Mouse (Mus musculus) kidney, embryonic 16.5 days (tissue): ENCODE data around the gene Ifitm3. TPM values are rescaled to one million over a fixed set of nuclear protein-coding genes. Genes with fewer than 3 reads are reported as not detected.
"Not testable (repeated sequence)": the region's sequence is repeated elsewhere in the genome, so short reads cannot be mapped to it uniquely, and the experiment has no call there.

Source experiments
- ATAC-seq: fragments of 200-750 bp; cut with Nextera tagmentation; 2 replicates; pipeline ENCODE4 v1.8.0; 2017; ENCODE audit warnings: moderate TSS enrichment; ENCODE audit not compliant: low FRiP score, low TSS enrichment
- H3K27ac ChIP-seq: fragments of 300-500 bp; sonication (generic); 2 replicates; pipeline ENCODE4 v1.5.1; 2014; ENCODE audit warnings: low read length
- H3K27me3 ChIP-seq: fragments of 300-500 bp; sonication (generic); 2 replicates; pipeline ENCODE4 v1.6.1; 2014; ENCODE audit warnings: low read length, control low read depth, mixed read lengths; ENCODE audit not compliant: insufficient read depth
- H3K36me3 ChIP-seq: fragments of 300-500 bp; sonication (generic); 2 replicates; pipeline ENCODE4 v1.6.1; 2014; ENCODE audit warnings: low read length, control low read depth, mixed read lengths; ENCODE audit not compliant: insufficient read depth
- H3K4me1 ChIP-seq: fragments of 300-500 bp; sonication (generic); 2 replicates; pipeline ENCODE4 v1.6.1; 2014; ENCODE audit warnings: low read length, control low read depth, mixed read lengths; ENCODE audit not compliant: insufficient read depth
- H3K4me2 ChIP-seq: fragments of 300-500 bp; sonication (generic); replicated peaks from 2 replicates; pipeline ENCODE4 v1.6.1; 2014; ENCODE audit warnings: low read depth, low read length
- H3K4me3 ChIP-seq: fragments of 300-500 bp; sonication (generic); 2 replicates; pipeline ENCODE4 v1.5.1; 2014; ENCODE audit warnings: mild to moderate bottlenecking, low read length
- H3K9ac ChIP-seq: fragments of 300-500 bp; sonication (generic); replicated peaks from 2 replicates; pipeline ENCODE4 v1.6.1; 2014; ENCODE audit warnings: low read length
- H3K9me3 ChIP-seq: fragments of 300-500 bp; sonication (generic); 2 replicates; pipeline ENCODE4 v1.6.1; 2016; ENCODE audit warnings: low read length, control low read depth
- WGBS: fragments of 180-500 bp; shearing (Covaris S2); extraction: QIAGEN DNeasy Blood & Tissue Kit; methylation state at CpG from one replicate; pipeline ENCODE4 v1.1.7; 2014; 5-methylcytosine and 5-hydroxymethylcytosine counted together
- polyA plus RNA-seq: library from polyadenylated mRNA; unstranded; fragments of >200 nt; fragmentation: Nextera tagmentation; extraction: Ambion mirVana; gene quantifications from 2 replicates; pipeline ENCODE4 v1.2.1, GENCODE M21; 2015

Gene Ifitm3
- polyA plus RNA-seq, 1 experiment from 2014 or later, result 234 TPM

DNA sequence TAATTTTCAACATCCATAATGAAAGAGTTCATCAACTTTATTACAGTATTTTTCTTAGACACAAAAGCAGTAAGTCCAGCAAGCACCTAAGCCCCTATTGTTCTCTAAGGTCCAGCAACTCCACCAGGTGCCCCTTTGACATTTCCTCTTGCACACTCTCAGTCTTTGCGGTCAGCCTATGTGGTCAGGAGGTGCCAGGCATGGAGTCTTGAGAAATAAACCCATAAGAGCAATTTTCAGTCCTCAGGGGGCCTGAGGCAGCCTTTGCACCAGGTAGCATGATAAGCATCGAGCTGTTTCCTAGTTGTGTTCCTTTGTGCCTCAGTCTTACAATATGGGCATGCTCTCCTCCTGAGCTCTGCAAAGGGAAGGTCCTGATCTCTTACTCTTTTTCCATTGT, 26.1 kb upstream of the Ifitm3 start:
- H3K9ac ChIP-seq, H3K4me2 ChIP-seq, ATAC-seq, H3K9me3 ChIP-seq, H3K36me3 ChIP-seq, H3K27me3 ChIP-seq, H3K27ac ChIP-seq, H3K4me3 ChIP-seq, H3K4me1 ChIP-seq: not testable (repeated sequence)
- WGBS, result 67% methylated on average over 1 of the region's 2 CpGs

DNA sequence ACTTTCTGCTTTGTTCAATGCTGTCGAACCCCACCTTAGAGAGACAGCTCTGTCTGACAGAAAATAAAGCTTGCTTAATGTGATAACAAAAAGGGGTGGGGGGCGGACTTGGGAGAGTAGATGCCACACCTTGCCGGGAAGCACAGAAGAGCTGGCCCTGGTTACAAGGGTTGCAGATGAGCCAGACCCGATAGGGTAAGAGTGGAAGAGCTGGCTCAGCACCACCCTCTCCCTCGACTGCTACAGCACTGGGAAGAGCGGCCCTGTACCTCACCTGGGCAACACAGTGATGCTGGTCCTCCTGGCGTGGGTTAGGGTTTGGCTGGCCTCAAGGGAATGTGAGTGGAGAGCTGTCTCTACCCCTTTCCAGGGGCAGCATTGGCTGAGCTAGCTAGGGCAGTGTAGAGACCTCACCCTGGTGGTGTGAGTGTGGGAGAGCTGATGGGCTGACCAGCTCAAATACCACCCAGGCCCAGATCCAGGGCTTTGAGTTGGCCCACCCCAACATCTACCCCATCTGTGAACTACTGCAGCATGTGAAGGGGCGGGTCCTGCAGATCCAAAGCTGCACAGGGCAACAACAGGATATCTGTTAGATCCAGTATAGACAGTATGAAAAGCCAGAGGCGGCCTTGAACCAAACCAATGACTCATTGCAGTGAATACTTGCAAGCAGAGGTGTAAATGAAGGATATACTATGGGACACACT, 22.0 kb upstream of the Ifitm3 start:
- no peaks in the 10 kb centered on the region for H3K9me3 ChIP-seq
- 76% methylated on average over 9 of the region's 9 CpGs for WGBS
- H3K27ac ChIP-seq, result no peak overlapping the region
- H3K36me3 ChIP-seq, result no peaks in the 10 kb centered on the region
- H3K27me3 ChIP-seq, result no peaks in the 10 kb centered on the region
- H3K9ac ChIP-seq, result no peak overlapping the region
- H3K4me1 ChIP-seq, result no peaks in the 10 kb centered on the region
- H3K4me3 ChIP-seq, result no peak overlapping the region
- no peak overlapping the region for H3K4me2 ChIP-seq
- ATAC-seq, result no peak

DNA sequence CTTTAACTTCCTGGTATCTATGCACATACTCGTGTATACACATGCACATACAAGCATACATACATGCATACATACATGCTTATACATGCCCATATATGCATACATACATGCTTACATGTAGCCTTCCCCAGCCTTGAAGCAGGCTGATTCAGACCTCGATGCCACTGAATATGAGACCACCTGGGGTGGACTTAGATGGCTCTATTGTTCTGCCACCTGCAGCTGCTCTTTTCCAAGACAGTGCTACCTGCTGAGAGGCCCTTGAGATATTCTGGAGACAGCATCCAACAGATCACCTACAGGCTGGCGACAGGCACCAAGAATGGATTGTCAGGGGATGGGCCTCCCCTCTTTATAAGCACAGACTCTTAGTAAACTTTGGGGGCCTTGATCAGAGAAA, 19.8 kb upstream of the Ifitm3 start:
- Histone ChIP-seq H3K4me3 (no peak overlapping the region), H3K9ac (no peak overlapping the region), H3K36me3 (no peaks in the 10 kb centered on the region), H3K27ac (no peak overlapping the region), H3K4me1 (peaks cover 7% of the 10 kb centered on the region; the same call in 1 of the 2 replicates), H3K27me3 (no peaks in the 10 kb centered on the region), H3K4me2 (no peak overlapping the region), H3K9me3 (no peaks in the 10 kb centered on the region)
- no peak for ATAC-seq
- 62% methylated on average over 3 of the region's 3 CpGs for WGBS

DNA sequence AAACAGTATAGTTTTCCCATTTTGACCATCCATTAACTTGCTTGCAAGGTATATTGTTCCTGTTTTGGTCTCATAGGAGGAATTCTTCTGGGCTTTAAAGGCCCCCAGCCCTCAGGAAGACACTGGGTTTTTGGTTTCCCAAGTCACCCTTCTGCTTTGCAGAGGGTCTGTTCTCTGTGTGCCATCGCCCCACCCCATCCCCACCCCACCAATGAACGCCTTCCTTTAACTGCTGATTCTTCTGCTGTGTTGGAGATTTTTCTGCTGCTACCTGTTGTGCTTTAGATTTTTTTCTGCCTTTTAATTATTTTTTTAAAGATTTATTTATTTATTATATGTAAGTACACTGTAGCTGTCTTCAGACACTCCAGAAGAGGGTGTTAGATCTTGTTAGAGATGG, 18.3 kb upstream of the Ifitm3 start, which contains the start of gene Gm17387:
TSS of gene Gm17387 (plus strand) at position 301 of the 400 bp plus-strand sequence.
- Histone ChIP-seq H3K4me2 (no peak within 1 kb of the TSS), H3K4me1 (peaks cover 7% of the 10 kb centered on the region; the same call in 1 of the 2 replicates), H3K27me3 (no peaks in the 10 kb centered on the region), H3K9ac (no peak within 1 kb of the TSS), H3K4me3 (no peak within 1 kb of the TSS), H3K27ac (no peak within 1 kb of the TSS), H3K9me3 (no peaks in the 10 kb centered on the region), H3K36me3 (no peaks in the 10 kb centered on the region)
- WGBS, result 85% methylated on average over 2 of the region's 2 CpGs
- no peak for ATAC-seq

DNA sequence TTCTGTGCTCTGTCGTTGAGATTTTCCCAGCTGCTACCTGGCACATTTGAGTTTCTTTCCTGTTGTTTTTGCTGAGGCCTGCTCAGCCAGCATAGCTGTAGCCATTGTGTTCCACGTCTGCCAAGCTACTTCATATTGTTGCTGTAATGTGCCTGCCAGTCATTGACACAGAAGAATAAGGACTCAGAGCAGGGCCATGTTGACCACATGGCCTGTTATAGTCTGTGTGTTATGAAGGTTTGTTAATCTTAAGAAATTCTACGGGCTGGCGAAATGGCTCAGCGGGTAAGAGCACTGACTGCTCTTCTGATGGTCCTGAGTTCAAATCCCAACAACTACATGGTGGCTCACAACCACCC, 16.1 kb upstream of the Ifitm3 start:
- Histone ChIP-seq H3K4me3 (no peak overlapping the region), H3K9ac (no peak overlapping the region), H3K27ac (no peak overlapping the region), H3K36me3 (no peaks in the 10 kb centered on the region), H3K4me2 (no peak overlapping the region), H3K9me3 (no peaks in the 10 kb centered on the region), H3K4me1 (peaks cover 7% of the 10 kb centered on the region; the same call in 1 of the 2 replicates), H3K27me3 (no peaks in the 10 kb centered on the region)
- ATAC-seq, result no peak
- 71% methylated on average over 5 of the region's 5 CpGs for WGBS

DNA sequence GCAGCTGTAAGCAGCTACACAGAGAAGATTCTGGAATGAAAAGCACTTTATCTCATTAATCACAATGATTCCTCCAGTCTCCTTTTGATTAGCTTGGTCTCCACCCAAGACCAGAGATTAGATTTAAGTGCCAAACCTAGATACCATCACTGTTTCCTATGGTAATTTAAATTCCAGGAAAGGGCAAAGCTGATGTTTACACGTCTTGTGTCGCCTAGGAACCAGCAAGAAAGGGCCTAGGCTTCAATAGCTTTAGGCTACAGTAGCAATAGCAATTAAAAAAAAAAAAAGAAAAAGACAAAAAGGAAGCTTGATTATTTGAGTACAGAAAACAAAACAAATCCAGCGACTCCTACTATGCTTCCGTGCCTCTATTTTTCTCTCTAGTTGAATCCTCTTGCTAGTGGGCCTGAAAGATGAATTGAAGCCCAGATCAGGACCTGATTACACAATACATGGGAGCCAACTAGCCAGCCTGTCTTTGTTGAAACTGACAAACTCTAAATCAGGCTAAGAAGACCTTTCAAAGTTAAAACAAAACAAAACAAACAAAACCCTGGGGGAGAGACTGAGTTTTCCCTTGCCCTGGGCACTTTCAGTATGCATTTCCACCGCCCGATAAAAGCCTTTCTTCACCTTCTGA, 15.6 kb upstream of the Ifitm3 start:
- Histone ChIP-seq H3K4me1 (peaks cover 7% of the 10 kb centered on the region; the same call in 1 of the 2 replicates), H3K27me3 (no peaks in the 10 kb centered on the region), H3K9me3 (no peaks in the 10 kb centered on the region), H3K4me2 (no peak overlapping the region), H3K27ac (no peak overlapping the region), H3K4me3 (no peak overlapping the region), H3K36me3 (no peaks in the 10 kb centered on the region), H3K9ac (no peak overlapping the region)
- no peak for ATAC-seq
- 67% methylated on average over 6 of the region's 6 CpGs for WGBS

DNA sequence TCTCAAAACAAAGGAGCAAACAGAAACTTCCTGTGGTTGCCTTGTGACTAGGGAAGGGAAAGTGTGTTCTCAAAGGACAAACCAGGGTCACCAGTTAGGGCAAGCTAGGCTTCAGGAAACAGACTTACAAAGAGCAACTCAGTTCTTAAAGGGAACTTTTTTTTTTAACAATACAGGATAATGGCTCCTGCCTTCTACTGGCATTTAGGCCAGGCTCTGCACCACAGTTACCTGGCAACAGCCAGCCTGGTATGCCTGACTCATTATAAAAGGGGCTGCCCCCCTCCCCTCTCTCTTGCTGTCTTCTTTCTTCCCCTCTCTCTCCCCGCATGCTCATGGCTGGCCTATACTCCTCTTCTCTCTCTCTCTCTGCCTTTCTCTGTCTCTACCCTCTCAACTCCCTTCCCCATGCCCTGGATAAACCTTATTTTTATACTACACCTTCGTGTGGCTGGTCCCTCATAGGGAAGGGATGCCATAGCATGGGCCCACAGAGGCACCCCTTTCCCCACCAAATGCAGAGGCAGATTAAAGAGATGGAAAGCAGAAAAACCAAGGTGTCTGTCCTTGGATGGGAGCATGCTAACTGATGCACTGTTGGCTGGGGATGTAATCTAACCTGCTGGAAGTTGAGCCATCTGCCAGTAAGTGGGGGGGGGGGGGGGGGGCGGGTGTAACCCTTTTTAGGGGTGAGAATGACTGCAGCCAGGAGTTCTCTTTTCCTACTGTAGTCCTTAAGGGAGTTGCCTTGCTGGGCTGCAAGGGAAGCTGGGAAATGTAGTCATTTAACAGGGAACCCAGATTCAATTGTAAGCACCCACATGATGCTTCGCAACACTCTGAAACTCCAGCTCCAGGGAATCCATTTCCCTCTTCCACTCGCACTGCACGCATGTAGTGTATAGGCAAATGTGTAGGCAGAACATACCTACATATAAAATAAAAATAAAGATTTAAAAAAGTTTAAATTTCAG, 14.6 kb upstream of the Ifitm3 start:
- Histone ChIP-seq H3K4me2 (no peak overlapping the region), H3K9ac (no peak overlapping the region), H3K36me3 (no peaks in the 10 kb centered on the region), H3K27me3 (no peaks in the 10 kb centered on the region), H3K4me1 (peaks cover 7% of the 10 kb centered on the region; the same call in 1 of the 2 replicates), H3K27ac (peak overlapping the region; percentile 2; the same call in 1 of the 2 replicates), H3K9me3 (no peaks in the 10 kb centered on the region), H3K4me3 (no peak overlapping the region)
- no peak for ATAC-seq
- 54% methylated on average over 6 of the region's 6 CpGs for WGBS

DNA sequence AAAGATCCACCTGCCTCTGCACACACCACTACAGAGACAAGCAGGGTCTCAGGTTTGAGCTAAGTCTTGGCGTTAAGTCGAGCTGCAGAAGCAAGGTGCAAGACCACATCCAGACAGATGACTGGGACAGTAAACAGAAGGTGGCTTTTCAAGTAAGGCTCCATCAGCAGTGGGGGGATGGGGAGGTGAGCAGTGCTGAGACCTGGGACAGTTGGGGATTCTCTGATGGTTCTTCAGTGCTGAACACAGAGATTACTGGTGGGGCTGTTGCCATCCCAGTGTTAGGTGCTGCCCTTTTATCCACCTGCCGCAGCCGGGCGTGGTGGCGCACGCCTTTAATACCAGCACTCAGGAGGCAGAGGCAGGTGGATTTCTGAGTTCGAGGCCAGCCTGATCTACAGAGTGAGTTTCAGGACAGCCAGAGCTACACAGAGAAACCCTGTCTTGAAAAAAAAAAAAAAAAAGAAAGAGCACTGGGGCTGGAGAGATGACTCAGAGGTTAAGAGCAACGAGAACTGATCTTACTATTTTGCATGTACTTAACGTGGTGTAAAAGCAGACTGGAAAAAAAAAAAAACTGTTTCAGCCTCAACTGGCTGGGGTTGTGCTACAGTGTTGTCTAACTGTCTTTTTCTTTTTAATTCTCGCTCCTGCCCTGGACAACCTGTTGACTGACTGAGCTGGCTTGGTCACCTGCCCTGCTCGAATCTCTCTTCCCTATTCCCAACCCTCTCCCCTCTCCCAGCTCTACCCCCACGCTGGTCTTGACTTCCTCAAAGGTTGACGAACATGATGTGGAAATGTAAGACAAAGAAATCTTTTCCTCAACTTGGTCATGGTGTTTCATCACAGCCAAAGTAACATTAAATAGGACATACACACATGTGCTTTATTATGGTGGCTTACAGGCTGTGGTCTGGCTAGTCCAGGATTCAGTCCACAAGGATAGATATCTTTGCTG, 11.2 kb upstream of the Ifitm3 start:
- no peaks in the 10 kb centered on the region for H3K27me3 ChIP-seq

DNA sequence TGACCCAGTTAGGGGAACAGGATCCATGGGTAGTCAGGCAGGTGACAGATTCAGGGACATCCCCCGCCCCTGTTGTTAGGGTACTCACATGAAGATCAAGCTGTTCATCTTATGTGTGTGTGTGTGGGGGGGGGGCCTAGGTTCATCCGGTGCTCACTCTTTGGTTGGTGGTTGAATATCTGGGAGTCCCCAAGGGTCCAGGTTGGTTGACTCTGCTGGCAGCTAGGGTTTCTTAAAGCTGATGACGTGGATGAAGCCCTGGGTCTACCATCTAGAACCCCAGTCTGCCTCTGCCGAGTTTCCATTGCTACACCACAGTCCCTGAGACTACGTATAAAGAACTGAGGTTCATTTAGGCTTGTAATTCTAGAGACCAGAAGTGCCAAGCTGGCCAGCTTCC, 8.5 kb upstream of the Ifitm3 start:
- Histone ChIP-seq H3K27me3 (no peaks in the 10 kb centered on the region), H3K4me2 (no peak overlapping the region), H3K9me3 (no peaks in the 10 kb centered on the region), H3K36me3 (no peaks in the 10 kb centered on the region), H3K27ac (no peak overlapping the region), H3K4me3 (no peak overlapping the region), H3K4me1 (no peaks in the 10 kb centered on the region), H3K9ac (no peak overlapping the region)
- 92% methylated on average over 5 of the region's 5 CpGs for WGBS
- ATAC-seq, result no peak

More for the DNA sequence above, 11.2 kb upstream of the Ifitm3 start:
- Histone ChIP-seq H3K4me1 (peaks cover 7% of the 10 kb centered on the region; the same call in 1 of the 2 replicates), H3K4me2 (no peak overlapping the region), H3K27ac (no peak overlapping the region), H3K9ac (no peak overlapping the region), H3K9me3 (no peaks in the 10 kb centered on the region), H3K4me3 (no peak overlapping the region), H3K36me3 (no peaks in the 10 kb centered on the region)
- ATAC-seq, result no peak
- WGBS, result 79% methylated on average over 14 of the region's 14 CpGs
